Mouse (Mus musculus) erythroblast, embryonic 14.5 days (primary cell): Measurements from ENCODE around the gene Klhl20.

Source experiments
- GATA1 ChIP-seq: IDR thresholded peaks from 2 replicates; pipeline ENCODE4 v1.6.1; 2012; ENCODE audit warnings: low read length, inconsistent platforms, mixed read lengths
- TAL1 ChIP-seq: IDR thresholded peaks from 3 replicates; pipeline ENCODE4 v1.6.1; 2012; ENCODE audit warnings: low read length, inconsistent platforms, mixed read lengths

- TF ChIP-seq TAL1: no peak
- no peak for TF ChIP-seq GATA1
Observed at GRCm38 (mm10) chr1:161180674-161181073, 49.4 kb upstream of the Klhl20 start.
